Mouse (Mus musculus): ENCODE data around the gene Stk32b. TPM values are rescaled to one million over a fixed set of nuclear protein-coding genes. Genes with fewer than 3 reads are reported as not detected.

Gene Stk32b
- total RNA-seq, 2 experiments from 2014 or later: not detected

DNA sequence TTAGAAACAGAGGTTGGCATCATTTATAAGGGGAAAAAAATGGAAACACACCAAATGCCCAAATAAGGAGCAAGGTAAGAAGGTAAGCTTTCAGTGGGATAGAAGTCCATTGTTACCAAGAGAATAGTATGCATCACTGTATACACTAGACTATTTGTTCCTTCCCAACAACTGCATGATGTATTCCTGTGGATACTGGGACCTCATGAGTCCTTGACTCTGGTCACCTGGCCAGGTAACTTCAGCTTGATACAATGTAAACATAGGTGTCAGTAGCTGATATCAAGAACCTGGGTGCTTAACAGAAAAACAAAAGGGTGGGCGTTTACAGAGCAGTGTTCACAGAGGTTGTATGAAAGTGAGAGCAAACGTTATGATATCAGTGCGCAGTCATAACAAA, 24.2 kb downstream of the Stk32b start:
- ATAC-seq (replicated peaks; ENCODE audit: low FRiP score, low TSS enrichment, poor library complexity, severe bottlenecking): no peak

DNA sequence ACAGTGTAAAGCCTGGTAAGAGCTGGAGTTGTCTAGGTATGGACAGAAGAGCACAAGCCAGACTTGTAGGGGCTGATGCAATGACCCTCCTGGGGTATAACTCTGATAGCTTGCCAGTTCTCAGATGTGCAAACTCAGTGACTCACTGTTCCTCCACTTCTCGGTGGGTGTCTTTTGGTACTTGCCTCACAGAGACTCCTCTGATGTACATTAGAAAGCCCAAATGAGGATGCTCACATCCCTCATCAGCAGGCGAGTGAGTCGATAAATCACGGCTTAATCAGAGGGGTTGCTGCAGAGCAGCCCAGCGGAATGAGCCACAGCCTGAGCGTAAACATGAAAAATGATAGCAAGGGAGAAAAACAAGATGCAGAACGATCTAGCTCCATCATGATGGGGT, 46.2 kb downstream of the Stk32b start:
- no peak for ATAC-seq (replicated peaks; ENCODE audit: low FRiP score, low TSS enrichment, poor library complexity, severe bottlenecking)

DNA sequence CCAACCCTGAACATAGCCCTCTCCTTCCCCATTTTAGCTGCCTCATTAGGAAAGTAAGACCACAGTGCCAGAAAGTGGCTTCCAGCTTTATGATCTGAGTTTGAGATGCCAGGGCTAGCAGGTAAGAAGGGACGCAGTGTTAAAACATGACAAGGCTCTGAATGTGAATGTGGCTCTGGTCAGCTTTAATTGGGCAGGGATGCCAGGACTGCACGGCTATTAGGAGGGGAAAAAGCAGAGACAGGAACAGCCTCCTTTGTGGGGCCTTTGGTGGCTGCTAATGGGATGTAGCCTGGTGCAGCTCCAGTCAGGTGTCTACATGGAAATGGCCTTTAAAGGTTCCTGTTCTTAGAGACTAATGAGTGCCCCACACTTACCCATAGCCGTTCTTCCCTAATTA, 52.0 kb downstream of the Stk32b start:
- ATAC-seq (replicated peaks; ENCODE audit: low FRiP score, low TSS enrichment, poor library complexity, severe bottlenecking): no peak

DNA sequence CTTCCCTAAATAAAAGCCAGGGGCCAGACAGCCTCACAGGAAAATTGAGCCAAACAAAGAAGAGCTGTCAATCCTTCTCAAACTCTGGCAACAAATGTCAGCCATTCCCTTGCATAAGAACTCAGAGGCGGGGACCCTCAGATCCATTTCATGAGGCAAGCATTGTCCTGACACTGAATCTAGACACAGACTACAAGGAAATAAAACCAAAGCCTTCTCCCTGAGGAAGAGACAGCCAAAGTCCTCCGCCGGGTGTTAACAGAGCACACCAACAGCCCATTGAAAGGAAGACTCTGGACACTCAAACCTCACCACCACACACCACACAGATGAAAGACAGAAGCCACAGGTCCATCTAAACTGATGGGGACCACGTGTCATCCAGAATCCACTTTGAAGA, 57.8 kb downstream of the Stk32b start:
- ATAC-seq (replicated peaks; ENCODE audit: low FRiP score, low TSS enrichment, poor library complexity, severe bottlenecking): no peak

DNA sequence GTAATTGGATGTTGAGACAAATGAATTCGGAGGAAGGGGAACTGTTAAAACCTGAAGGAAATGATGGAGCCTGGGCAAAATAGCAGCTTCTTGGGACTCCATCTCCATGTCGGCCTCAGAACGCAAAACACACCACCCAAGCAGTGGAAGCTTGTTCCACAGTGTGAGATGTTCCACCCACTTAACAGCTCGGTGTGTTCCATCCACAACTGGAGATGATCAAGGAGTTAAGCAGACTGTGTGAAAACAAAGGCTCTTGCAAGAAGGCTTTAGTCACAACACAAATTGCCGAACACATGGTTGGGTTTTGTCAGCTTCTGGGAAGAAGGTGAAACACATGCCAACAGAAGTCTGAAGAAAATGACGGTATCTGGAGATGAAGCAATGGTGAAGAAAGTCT, 59.2 kb downstream of the Stk32b start:
- no peak for ATAC-seq (replicated peaks; ENCODE audit: low FRiP score, low TSS enrichment, poor library complexity, severe bottlenecking)

DNA sequence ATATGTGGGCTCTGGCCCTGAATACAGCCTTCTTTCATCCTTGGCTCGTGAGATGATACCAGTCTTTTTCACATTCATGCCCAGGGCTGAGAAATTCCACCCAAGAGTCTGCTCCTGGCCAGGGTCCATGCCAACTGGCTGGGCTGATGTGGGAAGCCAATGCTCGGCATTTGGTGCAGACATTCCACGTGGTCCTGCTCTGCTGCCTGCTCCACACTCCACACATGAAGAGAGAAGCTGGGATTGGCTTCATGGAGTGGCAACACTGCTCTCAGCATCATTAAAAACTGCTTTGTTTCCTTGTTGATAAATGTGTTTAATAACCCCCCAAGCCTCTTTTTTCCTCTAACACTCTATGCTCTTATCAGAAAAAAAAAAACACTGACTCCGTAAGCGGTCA, 61.8 kb downstream of the Stk32b start:
- no peak for ATAC-seq (replicated peaks; ENCODE audit: low FRiP score, low TSS enrichment, poor library complexity, severe bottlenecking)

DNA sequence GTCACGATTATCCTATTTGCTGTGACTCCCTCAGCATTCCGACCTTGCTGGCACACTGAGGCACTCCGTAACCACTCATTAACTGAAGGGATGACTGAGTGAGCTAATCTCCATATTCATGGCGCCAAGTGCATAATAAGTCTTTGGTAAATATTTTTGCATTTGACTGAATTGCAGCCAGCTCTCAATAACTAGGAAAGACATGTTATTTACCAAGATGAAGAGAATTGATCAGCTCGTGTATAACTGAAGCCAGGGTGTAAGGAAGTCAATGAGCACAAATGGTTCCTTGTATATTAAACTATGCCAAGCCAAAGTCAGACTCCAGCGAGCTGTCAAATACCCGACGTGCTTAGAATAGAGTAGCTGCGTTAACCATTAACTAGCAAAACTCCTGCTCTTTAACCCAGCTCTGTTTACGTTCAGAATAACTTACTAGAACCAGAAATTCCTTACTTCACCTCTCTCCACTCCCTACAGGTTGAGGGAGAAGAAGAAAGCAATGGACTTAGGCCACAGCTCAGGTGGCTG, 66.2 kb downstream of the Stk32b start:
- no peak for ATAC-seq (replicated peaks; ENCODE audit: low FRiP score, low TSS enrichment, poor library complexity, severe bottlenecking)

DNA sequence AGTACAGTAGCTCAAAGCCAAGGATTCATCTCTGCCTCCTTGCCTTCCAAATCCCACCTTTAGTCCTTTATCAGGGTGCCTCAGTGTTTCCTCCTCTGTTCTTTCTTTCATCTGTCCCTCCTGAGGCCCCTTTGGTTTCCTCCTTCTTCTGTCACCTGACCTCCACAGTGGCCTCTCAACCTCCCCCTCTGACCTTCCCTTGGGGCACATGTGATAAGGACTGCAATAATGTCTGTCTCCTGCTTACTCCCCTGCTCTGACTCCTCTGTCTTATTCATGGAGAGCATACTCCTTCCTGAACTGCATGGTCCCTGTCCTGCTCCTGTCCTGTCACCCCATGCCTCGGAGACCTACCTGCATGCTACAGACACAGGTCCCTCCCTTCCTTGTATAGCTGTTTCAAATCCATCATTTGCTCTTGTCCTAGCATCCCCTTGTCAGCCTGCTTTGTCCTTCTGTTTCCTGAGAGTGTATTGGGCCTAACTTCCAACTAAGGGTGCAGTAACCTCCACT, 66.8 kb downstream of the Stk32b start:
- ATAC-seq (replicated peaks; ENCODE audit: low FRiP score, low TSS enrichment, poor library complexity, severe bottlenecking): no peak

DNA sequence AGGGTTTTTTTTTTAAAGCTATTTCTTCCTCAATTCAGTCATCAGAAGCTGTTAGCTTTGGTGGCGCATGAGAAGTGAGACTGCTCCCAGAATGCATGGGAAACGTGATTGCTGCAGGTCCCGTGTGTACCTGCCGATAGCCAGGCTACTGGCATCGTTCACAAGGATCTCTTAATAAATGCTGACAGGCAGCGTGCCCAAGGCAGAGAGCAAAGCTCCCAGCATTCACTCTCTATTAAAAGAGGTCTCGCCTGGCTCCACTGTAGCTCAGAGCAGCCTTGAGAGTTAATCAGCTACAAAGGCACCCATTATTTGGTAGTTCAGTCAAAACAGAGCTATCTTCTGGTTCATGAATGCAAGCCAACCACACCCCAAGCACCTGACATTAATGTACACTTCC, 72.9 kb downstream of the Stk32b start:
- ATAC-seq (replicated peaks; ENCODE audit: low FRiP score, low TSS enrichment, poor library complexity, severe bottlenecking): no peak

DNA sequence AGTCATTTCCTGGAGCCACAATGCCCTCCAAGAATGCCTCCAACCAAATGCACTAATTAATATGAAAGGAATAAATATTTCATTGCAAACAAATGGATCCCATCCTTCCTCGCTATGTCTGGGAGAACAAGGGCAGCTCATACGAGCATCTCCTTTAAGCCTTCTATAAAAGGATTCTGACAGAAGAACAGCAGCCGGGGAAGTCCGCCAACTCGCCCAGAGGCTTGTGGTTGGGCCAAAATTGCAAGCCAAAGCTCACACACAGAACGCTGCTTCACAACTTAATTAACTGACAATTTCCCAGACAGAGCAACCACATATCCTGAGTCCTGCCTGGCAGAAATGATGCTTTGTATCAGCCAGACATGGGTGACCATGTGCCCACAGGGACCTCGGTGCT, 74.5 kb downstream of the Stk32b start:
- no peak for ATAC-seq (replicated peaks; ENCODE audit: low FRiP score, low TSS enrichment, poor library complexity, severe bottlenecking)

DNA sequence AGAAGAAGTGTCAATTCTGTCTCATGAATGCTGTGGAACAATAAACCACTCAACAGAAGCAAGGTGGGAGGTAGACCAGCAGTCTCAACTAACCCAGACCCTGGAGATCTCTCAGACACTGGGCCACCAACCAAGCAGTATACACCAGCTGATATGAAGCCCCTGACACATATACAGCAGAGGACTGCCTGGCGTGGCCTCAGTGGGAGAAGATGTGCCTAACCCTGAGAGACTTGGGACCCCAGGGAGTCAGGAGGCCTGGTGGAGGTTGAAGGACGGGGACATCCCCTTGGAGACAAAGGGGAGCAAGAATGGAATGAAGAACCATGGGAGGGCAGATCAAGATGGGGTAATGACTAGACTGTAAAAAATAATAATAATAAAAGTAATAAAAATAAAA, 82.2 kb downstream of the Stk32b start:
- no peak for ATAC-seq (replicated peaks; ENCODE audit: low FRiP score, low TSS enrichment, poor library complexity, severe bottlenecking)

DNA sequence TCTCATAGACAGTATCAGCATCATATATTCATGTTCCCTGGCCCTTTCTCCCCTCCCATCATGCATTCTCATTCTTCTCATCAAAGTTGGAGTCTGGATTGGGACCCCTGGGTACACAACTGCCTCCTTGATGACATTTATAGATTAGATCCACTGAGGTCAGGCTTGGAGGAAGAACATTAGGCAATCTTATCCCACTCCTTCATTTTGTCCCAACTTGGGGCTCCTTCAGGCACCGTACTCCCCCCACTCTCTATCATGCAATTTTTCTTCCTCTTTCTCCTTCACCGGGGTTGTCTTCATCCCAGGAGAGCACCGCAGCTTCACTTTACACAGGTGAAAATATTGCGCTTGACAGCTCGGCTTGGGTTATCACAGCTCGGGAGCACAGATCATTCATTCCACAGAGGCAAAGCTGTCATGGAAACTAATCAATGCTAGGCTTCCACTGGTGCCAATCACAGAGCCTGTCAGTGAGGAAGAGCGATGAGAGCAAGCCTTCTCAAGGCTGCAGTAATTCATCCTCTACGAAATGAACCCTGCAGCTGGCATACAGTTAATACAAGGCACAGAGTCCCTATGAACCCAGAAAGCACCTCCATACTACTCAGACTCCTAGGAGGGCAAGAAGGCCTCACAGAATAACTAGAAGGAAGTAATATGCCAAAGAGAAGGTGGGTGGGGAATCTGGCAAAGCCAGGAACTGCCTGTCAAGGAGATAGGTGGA, 89.4 kb downstream of the Stk32b start:
- no peak for ATAC-seq (replicated peaks; ENCODE audit: low FRiP score, low TSS enrichment, poor library complexity, severe bottlenecking)

DNA sequence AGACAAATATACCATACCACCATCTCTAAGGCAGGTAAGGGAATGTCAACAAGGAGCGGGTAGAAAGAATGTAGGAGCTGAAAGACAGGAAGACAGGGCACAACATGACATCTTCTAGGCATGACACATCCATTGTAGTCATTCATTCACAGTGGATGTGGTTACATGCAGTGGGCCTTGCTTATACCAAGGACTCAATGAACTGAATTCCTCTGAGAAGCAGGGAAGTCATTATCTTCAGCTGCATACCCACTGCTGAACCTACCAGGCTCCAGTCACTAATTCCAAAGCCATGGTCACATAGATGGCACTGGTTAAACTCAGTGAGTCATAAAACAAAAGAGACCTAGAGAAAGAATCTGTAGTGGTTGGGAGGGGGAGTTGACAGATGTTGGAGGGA, 105.1 kb downstream of the Stk32b start:
- ATAC-seq (replicated peaks; ENCODE audit: low FRiP score, low TSS enrichment, poor library complexity, severe bottlenecking): no peak

DNA sequence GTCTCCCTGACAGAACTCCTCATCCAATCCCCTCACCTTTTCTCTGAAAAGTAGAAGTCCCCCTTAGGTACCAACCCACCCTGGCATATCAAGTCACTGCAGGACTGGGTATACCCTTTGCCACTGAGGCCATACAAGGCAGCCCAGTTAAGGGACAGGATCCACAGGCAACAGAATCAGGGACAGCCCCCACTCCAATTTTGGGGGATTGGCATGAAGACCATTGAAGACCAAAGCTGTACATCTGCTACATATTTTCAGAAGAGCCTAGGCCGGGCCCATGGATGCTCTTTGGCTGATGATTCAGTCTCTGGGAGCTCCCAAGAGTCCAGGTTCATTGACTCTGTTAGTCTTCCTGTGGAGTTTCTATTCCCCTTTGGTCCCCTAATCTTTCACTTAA, 117.4 kb downstream of the Stk32b start:
- ATAC-seq (replicated peaks; ENCODE audit: low FRiP score, low TSS enrichment, poor library complexity, severe bottlenecking): no peak

DNA sequence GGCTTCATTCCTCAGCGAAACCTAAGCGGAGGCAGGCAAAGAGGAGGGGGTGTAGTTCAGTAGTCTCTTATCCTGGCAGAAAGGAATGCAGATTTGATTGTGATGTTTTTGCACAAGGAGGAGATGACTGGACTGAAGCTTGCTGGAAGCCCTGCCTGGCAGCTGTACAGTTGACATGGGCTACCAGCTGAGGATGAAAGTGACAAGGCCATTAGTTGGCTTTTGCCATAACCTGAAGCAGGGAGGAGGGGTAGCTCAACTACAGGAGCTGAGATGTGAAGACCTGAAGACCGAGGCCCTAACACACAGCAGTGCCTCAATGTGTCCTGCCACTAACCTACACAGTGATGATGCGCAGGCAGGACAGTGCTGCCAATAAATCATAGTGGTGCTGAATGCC, 118.7 kb downstream of the Stk32b start:
- no peak for ATAC-seq (replicated peaks; ENCODE audit: low FRiP score, low TSS enrichment, poor library complexity, severe bottlenecking)

DNA sequence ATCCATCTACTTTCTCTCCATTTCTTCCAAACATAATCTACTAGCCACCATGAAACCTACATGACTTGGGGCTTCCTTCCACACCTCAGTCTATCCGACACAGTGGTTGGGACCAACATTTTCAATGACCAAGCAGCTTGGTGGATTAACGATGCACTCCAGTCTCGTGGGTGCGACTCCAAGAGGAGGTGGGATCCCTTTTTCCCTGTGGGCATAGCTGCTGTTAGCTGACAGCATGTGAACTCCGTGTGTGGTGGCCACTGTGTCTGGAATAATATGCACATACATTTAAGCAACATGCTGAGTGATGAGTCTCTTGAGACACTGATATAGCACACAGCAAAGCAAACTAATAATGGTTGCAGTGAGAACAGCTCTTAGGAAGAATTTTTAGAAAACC, 124.6 kb downstream of the Stk32b start:
- ATAC-seq (replicated peaks; ENCODE audit: low FRiP score, low TSS enrichment, poor library complexity, severe bottlenecking): no peak

DNA sequence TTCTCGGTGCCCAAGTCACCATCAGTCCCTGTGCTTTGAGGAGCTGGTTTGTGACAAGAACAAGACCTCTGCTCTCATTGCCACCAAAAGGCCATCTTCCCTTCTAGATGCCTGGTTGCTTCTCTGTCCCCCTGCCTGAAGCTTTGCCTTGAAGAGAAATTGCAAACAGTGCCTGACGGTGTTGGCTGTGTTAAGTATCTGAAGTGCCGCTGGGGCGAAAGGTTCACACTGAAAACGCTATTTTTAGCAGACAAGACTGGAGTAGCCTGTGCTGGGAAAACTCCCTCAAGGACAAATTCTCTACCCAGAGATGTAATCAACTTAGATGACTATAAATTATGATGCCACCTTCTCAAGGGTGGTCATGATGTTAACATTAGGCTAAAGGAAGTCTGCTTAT, 129.1 kb downstream of the Stk32b start:
- ATAC-seq (replicated peaks; ENCODE audit: low FRiP score, low TSS enrichment, poor library complexity, severe bottlenecking): no peak

DNA sequence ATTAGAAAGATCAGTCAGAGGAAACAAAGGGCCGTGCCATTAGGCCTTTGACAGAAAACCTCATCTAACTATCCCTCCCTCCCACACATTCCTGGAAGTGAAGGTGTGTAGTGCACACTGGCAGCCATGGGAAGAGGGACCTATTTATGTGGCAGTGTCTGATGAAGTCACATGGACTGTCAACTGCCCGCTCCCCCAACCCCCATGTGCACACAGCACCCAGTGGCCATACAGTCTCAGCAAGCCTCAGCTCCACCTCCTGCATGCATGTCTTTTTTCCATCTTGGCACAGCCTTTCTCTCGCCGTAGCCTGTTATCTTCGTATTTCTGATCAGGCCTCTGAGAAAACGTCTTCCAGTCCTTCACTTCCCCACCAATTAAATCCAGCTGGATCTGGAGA, 130.9 kb downstream of the Stk32b start:
- ATAC-seq (replicated peaks; ENCODE audit: low FRiP score, low TSS enrichment, poor library complexity, severe bottlenecking): no peak

DNA sequence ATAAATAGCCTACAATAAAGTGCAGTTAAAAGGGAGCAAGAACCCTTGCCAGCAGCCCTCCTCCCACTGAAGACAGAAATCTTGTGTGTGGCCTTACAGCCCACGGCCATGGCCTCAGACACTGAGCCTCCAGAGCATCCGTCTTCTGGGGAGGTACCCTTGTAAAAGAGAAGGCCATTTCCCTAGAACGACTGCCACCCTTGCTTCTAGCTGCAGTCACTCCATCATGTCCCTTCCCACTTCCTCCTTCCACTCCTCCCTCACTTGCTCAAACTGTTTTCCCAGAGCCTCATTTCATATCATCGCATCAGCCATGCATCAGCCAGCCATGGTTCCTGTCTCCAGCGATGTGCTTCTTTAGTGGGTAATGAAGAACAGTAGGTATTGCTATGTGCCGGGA, 141.5 kb downstream of the Stk32b start:
- ATAC-seq (replicated peaks; ENCODE audit: low FRiP score, low TSS enrichment, poor library complexity, severe bottlenecking): no peak

DNA sequence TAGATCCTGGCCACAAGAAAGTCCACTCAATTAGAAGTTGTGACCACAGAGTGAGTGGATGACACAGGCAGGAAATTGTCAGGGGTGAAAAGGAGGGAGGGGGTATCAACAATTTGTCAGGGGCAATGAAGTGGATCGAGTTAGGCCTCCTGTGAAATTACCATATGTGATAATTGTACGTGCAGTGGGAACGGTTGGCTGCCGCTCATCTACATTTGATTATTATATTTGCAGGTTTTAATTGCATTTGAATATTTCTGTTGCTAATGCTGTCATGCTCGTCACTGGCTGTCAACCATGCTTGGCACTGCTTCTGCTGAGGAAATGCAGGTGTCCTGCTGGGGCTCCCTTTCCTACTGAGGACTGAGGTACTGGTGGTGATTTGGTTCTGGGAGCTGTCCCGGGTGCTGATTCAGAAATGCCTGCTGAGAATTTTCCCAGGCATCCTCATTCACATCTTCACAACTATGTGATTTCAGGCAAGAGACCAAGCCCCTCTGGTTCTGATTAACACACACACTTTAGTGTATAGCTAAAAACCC, 159.6 kb downstream of the Stk32b start:
- no peak for ATAC-seq (replicated peaks; ENCODE audit: low FRiP score, low TSS enrichment, poor library complexity, severe bottlenecking)

DNA sequence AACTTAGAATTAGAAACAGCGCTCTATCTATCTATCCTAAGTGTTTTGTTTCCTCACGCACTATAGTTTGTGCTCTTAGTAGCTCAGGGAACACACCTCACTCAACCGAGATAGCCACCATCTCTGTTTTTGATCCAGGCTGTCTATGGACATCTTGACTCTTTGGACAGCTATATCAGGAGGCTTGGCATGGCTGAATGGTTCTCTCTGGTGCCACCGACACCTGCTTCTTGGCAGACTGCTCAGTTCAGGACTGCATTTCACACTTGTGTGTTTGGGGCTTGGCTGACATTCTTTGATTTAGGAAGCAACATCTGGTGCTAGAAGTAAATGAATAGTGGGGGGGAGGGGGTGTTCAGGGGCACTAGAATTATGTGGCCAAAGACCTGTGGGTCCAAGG, 162.7 kb downstream of the Stk32b start:
- ATAC-seq (replicated peaks; ENCODE audit: low FRiP score, low TSS enrichment, poor library complexity, severe bottlenecking): no peak
